Mouse (Mus musculus): Measurements from ENCODE around the gene Pklr. TPM values are rescaled to one million over a fixed set of nuclear protein-coding genes. Genes with fewer than 3 reads are reported as not detected.

The Pklr gene
- total RNA-seq, 2 experiments from 2014 or later = 15.2 to 41.1 TPM

Other genes starting within 250 kb of the Pklr start
- gene Msto1, start 222.1 kb upstream of the Pklr start, total RNA-seq (2021) = 10 to 100 TPM; 23.9 to 27.2 TPM
- gene Ash1l, start 185.5 kb upstream of the Pklr start, total RNA-seq (2021) = 10 to 100 TPM; 34.4 to 44.4 TPM
- gene Dap3, start 185.0 kb upstream of the Pklr start, total RNA-seq (2021) = 100 to 1,000 TPM; 114 to 128 TPM
- 10 to 100 TPM; 19.2 to 23.2 TPM for gene Rusc1, start 42.8 kb upstream of the Pklr start, total RNA-seq (2021)
- gene Gm43738, start 35.0 kb upstream of the Pklr start, total RNA-seq (2021) = not detected
- 10 to 100 TPM; 56.9 to 70.2 TPM for gene Fdps, start 34.2 kb upstream of the Pklr start, total RNA-seq (2021)
- gene Hcn3, start 24.1 kb downstream of the Pklr start, total RNA-seq (2021) = 1 to 10 TPM; 2.2 to 5.7 TPM
- gene Clk2, start 28.7 kb downstream of the Pklr start, total RNA-seq (2021) = 10 to 100 TPM; 42.0 to 65.6 TPM
- 10 to 100 TPM; 67.9 to 72.7 TPM for gene Scamp3, start 41.3 kb downstream of the Pklr start, total RNA-seq (2021)
- 10 to 100 TPM; 16.2 to 24.8 TPM for gene Fam189b, start 47.0 kb downstream of the Pklr start, total RNA-seq (2021)
- 10 to 100 TPM; 47.8 to 48.1 TPM for gene Gba, start 66.8 kb downstream of the Pklr start, total RNA-seq (2021)
- 10 to 100 TPM; 21.8 to 22.6 TPM for gene Thbs3, start 79.0 kb downstream of the Pklr start, total RNA-seq (2021)
- gene Mtx1, start 90.9 kb downstream of the Pklr start, total RNA-seq (2021) = 100 to 1,000 TPM; 176 to 198 TPM
- under 1 TPM; 0.51 to 0.55 TPM for gene Muc1, start 92.9 kb downstream of the Pklr start, total RNA-seq (2021)
- gene Krtcap2, start 109.8 kb downstream of the Pklr start, total RNA-seq (2021) = 100 to 1,000 TPM; 109 to 116 TPM
- gene Trim46, start 110.2 kb downstream of the Pklr start, total RNA-seq (2021) = 1 to 10 TPM; 2.0 to 4.2 TPM
- 100 to 1,000 TPM; 115 to 122 TPM for gene Dpm3, start 123.2 kb downstream of the Pklr start, total RNA-seq (2021)
- gene Slc50a1, start 134.4 kb downstream of the Pklr start, total RNA-seq (2021) = 10 to 100 TPM; 46.7 to 53.1 TPM
- 10 to 100 TPM; 25.0 to 34.3 TPM for gene Efna1, start 145.0 kb downstream of the Pklr start, total RNA-seq (2021)
- under 1 TPM; 0.51 to 0.73 TPM for gene Efna3, start 186.8 kb downstream of the Pklr start, total RNA-seq (2021)
- gene Efna4, start 201.9 kb downstream of the Pklr start, total RNA-seq (2021) = 1 to 10 TPM; 1.7 to 2.2 TPM
- gene Adam15, start 213.9 kb downstream of the Pklr start, total RNA-seq (2021) = 10 to 100 TPM; 62.8 to 68.9 TPM
- gene Dcst2, start 225.8 kb downstream of the Pklr start, total RNA-seq (2021) = under 1 TPM; 0.48 to 0.82 TPM
- under 1 TPM in 1 of 2 experiments, not detected in 1; 0.45 TPM for gene Dcst1, start 229.1 kb downstream of the Pklr start, total RNA-seq (2021)